Mouse (Mus musculus): ENCODE results near the gene Gsta1. TPM values are rescaled to one million over a fixed set of nuclear protein-coding genes. Genes with fewer than 3 reads are reported as not detected.
"Not testable (repeated sequence)": the region's sequence is repeated elsewhere in the genome, so short reads cannot be mapped to it uniquely, and the experiment has no call there.

Gene Gsta1
- total RNA-seq (2021): not detected

GRCm38 (mm10) chr9:78230461-78230860 is at the start of gene Gsta1:
TSS of gene Gsta1 (plus strand) at chr9:78230656.
- DNase-seq; intact Hi-C loops (cut with DNase I): not testable (repeated sequence)

- intact Hi-C loops (cut with DNase I); DNase-seq: not testable (repeated sequence)
These were observed 48.0 kb upstream of the Gsta1 start, which contains the start of gene Gsta4 for GRCm38 (mm10) chr9:78182474-78182873. TSS of gene Gsta4 (plus strand) at chr9:78182774.

GRCm38 (mm10) chr9:78185686-78186085 is 44.8 kb upstream of the Gsta1 start:
- no peak for DNase-seq
- intact Hi-C loops (cut with DNase I): no loop called here

- no peak for DNase-seq
- intact Hi-C loops (cut with DNase I): no loop called here
These were observed 41.5 kb upstream of the Gsta1 start for GRCm38 (mm10) chr9:78188910-78189309.

GRCm38 (mm10) chr9:78190651-78191634 is 39.5 kb upstream of the Gsta1 start:
- no peak for DNase-seq
- intact Hi-C loops (cut with DNase I): no loop called here

- peak; percentile 29 for DNase-seq
- intact Hi-C loops (cut with DNase I): no loop called here
These were observed 38.7 kb upstream of the Gsta1 start for GRCm38 (mm10) chr9:78191736-78192135.

- DNase-seq: peak; percentile 39
These were observed 36.4 kb upstream of the Gsta1 start for GRCm38 (mm10) chr9:78193902-78194597.

GRCm38 (mm10) chr9:78195034-78195433 is 35.4 kb upstream of the Gsta1 start:
- intact Hi-C loops (cut with DNase I): no loop called here
- no peak for DNase-seq

More at GRCm38 (mm10) chr9:78193902-78194597, 36.4 kb upstream of the Gsta1 start:
- intact Hi-C loops (cut with DNase I): no loop called here

- intact Hi-C loops (cut with DNase I): no loop called here
- no peak for DNase-seq
These were observed 32.7 kb upstream of the Gsta1 start for GRCm38 (mm10) chr9:78197801-78198200.

- DNase-seq: no peak
These were observed 26.3 kb upstream of the Gsta1 start for GRCm38 (mm10) chr9:78204194-78204593.

GRCm38 (mm10) chr9:78208956-78209355 is 21.5 kb upstream of the Gsta1 start:
- intact Hi-C loops (cut with DNase I): no loop called here
- no peak for DNase-seq

More at GRCm38 (mm10) chr9:78204194-78204593, 26.3 kb upstream of the Gsta1 start:
- intact Hi-C loops (cut with DNase I): no loop called here

GRCm38 (mm10) chr9:78210079-78210478 is 20.4 kb upstream of the Gsta1 start:
- no peak for DNase-seq
- intact Hi-C loops (cut with DNase I): no loop called here

- intact Hi-C loops (cut with DNase I): no loop called here
- no peak for DNase-seq
These were observed 19.6 kb upstream of the Gsta1 start for GRCm38 (mm10) chr9:78210821-78211220.

GRCm38 (mm10) chr9:78211521-78211920 is 18.9 kb upstream of the Gsta1 start:
- intact Hi-C loops (cut with DNase I): no loop called here

GRCm38 (mm10) chr9:78212341-78213049 is 18.0 kb upstream of the Gsta1 start:
- no peak for DNase-seq
- intact Hi-C loops (cut with DNase I): no loop called here

More at GRCm38 (mm10) chr9:78211521-78211920, 18.9 kb upstream of the Gsta1 start:
- no peak for DNase-seq

- intact Hi-C loops (cut with DNase I): no loop called here
- DNase-seq: no peak
These were observed 13.4 kb upstream of the Gsta1 start for GRCm38 (mm10) chr9:78217074-78217473.

GRCm38 (mm10) chr9:78222616-78223015 is 7.8 kb upstream of the Gsta1 start:
- DNase-seq: no peak
- intact Hi-C loops (cut with DNase I): no loop called here

- intact Hi-C loops (cut with DNase I): no loop called here
- no peak for DNase-seq
These were observed 7.1 kb upstream of the Gsta1 start for GRCm38 (mm10) chr9:78223221-78223902.

- DNase-seq: no peak
- intact Hi-C loops (cut with DNase I): no loop called here
These were observed 6.0 kb upstream of the Gsta1 start for GRCm38 (mm10) chr9:78224418-78224817.

- no peak for DNase-seq
- intact Hi-C loops (cut with DNase I): no loop called here
These were observed 5.2 kb upstream of the Gsta1 start for GRCm38 (mm10) chr9:78225304-78225703.

Measured in left cerebral cortex, postnatal 4 days (tissue).